Mouse (Mus musculus): ENCODE measurements at regions not wholly inside any gene's neighbourhood (a gene's known extent, or its start where the extent isn't known, plus 50 kb on each side); places are given as distances from the start of the nearest gene placed in this dataset.

DNA sequence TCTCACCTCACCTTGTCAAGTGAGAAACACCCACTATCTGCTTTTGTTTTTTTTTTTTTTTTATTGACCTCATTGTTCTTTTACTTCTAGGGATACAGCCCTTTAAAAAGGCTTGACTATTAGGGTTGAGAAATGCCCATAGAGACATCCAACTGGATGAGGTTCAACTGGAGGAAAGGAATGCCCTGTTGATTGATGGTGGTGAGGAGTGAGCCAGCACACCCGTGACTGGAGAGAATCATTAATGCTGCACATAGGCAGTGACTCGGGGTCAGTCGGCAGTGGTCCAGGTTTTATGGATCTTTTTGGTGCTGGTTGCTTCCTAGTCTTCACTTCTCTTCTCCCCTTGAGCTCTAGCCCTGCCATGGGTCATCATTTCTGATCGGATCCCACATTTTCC, 82.9 kb upstream of the Cryz start:
- no peak for ATAC-seq (replicated peaks in 1 of 2; ENCODE audit: insufficient read depth in 1 of 2, low FRiP score in 2 of 2, low TSS enrichment in 1 of 2, low read depth in 1 of 2, poor library complexity in 2 of 2, severe bottlenecking in 2 of 2)

GRCm38 (mm10) chr3:154510160-154510559, 86.4 kb upstream of the Cryz start:
- peak; percentile 11 to 38; a peak in 2 of 4 replicates for ATAC-seq (replicated peaks in 1 of 2; ENCODE audit: insufficient read depth in 1 of 2, low FRiP score in 2 of 2, low TSS enrichment in 1 of 2, low read depth in 1 of 2, poor library complexity in 2 of 2, severe bottlenecking in 2 of 2)

DNA sequence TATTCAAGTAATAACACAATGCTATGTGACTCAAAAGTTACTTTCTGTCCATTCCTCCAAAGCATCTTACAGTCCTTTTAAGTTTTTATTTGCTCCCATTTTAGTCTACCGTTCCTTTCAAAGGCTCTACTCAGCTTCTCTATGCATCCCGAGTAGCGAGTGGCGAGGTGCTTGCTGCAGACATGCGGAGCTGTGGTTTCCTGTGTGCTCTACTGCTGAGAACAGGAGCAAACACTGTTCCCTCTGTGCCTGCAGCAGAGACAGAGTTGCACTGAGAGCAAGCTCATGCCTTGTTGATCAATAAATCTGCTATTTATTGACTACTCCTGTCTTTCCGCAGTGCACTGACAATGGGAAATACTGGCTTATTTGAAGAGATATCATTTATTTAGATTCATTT, 87.1 kb upstream of the Cryz start:
- peak; percentile 60 to 80; a peak in 3 of 4 replicates for ATAC-seq (replicated peaks in 1 of 2; ENCODE audit: insufficient read depth in 1 of 2, low FRiP score in 2 of 2, low TSS enrichment in 1 of 2, low read depth in 1 of 2, poor library complexity in 2 of 2, severe bottlenecking in 2 of 2)

DNA sequence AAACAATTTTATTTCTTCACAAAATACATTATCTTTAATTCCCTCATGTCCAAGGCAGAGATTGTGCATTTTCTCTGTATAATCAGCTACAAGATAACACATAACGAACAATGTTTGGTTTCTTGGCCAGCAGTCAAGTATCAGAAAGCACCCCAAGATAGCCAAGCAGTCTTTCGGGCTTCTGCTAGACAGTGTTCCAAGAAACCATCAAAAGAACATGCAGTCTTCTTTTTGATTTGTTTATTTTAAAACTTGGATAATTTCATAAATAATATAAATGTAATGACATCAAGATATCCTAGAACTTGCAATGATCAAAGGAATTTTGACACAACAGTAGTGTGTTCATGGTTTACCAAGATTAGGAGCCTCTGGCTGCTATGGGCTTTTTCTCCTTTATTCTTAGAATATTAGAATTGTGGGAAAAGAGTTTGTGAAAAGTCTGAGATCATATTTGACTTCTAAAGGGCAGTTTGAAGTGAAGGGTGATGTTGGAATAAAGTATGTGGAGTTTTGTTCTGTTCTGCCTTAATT, 103.1 kb upstream of the Cryz start:
- ATAC-seq (replicated peaks in 1 of 2; ENCODE audit: insufficient read depth in 1 of 2, low FRiP score in 2 of 2, low TSS enrichment in 1 of 2, low read depth in 1 of 2, poor library complexity in 2 of 2, severe bottlenecking in 2 of 2) = no peak

GRCm38 (mm10) chr3:154472426-154472825, 124.1 kb upstream of the Cryz start:
- ATAC-seq (replicated peaks in 1 of 2; ENCODE audit: insufficient read depth in 1 of 2, low FRiP score in 2 of 2, low TSS enrichment in 1 of 2, low read depth in 1 of 2, poor library complexity in 2 of 2, severe bottlenecking in 2 of 2) = no peak

GRCm38 (mm10) chr3:154467581-154468374, 128.7 kb upstream of the Cryz start:
- no peak for ATAC-seq (replicated peaks in 1 of 2; ENCODE audit: insufficient read depth in 1 of 2, low FRiP score in 2 of 2, low TSS enrichment in 1 of 2, low read depth in 1 of 2, poor library complexity in 2 of 2, severe bottlenecking in 2 of 2)

GRCm38 (mm10) chr3:154458208-154458607, 127.7 kb upstream of the Lhx8 start:
- no peak for ATAC-seq (replicated peaks in 1 of 2; ENCODE audit: insufficient read depth in 1 of 2, low FRiP score in 2 of 2, low TSS enrichment in 1 of 2, low read depth in 1 of 2, poor library complexity in 2 of 2, severe bottlenecking in 2 of 2)

DNA sequence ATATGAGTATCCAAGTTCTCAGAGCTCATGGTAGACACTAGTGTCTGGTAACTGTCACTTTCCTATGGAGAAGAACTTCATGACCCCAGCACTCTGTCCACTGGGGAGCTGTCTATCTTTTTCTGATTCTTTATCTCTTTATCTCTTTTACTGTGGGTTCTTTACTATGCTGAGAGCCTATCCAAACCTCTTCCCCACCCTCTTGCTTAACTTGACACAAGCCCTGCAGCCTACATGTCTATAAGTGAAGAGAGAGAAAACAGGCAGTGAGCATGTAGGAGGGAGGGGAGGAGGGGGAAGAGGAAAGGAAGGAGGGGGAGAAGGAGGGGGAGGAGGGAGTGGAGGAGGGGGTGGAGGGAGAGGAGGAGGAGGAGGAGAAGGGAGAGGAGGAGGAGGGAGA, 122.6 kb upstream of the Lhx8 start:
- ATAC-seq (replicated peaks in 1 of 2; ENCODE audit: insufficient read depth in 1 of 2, low FRiP score in 2 of 2, low TSS enrichment in 1 of 2, low read depth in 1 of 2, poor library complexity in 2 of 2, severe bottlenecking in 2 of 2) = no peak

DNA sequence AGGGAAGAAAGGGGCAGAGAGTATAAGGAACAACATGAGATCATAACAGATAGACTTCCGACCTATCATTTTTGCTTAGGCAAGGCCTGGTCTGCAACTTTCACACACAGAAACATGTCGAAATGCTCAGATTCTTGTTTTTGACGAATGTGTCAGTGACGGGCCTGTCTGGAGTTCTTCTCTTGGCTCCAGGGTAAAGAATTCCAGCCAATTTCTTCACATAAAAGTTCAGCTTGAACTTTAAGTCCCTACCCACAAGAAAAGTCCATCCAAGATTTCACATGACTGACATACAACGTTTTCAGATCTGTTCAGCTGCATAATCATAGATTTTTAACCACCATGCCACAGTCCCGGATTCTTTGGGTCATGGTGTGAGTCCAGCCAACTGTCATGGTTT, 122.1 kb upstream of the Lhx8 start:
- no peak for ATAC-seq (replicated peaks in 1 of 2; ENCODE audit: insufficient read depth in 1 of 2, low FRiP score in 2 of 2, low TSS enrichment in 1 of 2, low read depth in 1 of 2, poor library complexity in 2 of 2, severe bottlenecking in 2 of 2)

DNA sequence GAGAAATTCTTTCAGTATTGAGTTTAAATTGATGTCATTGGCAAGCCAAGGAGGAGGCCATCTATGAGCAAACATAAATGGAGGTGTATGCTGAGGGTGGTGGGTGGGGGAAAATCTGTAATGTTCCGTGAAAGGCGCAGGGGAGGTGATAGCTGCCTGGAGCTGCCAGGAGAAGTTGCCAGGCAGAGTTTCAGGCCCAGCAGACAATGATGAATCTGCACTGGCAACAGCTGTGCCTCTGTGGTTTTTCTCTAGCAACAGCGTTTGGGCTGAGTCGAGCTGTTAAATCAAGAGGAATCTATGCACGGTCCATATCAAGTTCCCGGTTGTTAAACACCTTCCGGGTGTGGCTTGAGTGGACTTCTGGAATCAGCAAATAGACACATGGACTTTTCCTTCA, 120.7 kb upstream of the Lhx8 start:
- no peak for ATAC-seq (replicated peaks in 1 of 2; ENCODE audit: insufficient read depth in 1 of 2, low FRiP score in 2 of 2, low TSS enrichment in 1 of 2, low read depth in 1 of 2, poor library complexity in 2 of 2, severe bottlenecking in 2 of 2)

DNA sequence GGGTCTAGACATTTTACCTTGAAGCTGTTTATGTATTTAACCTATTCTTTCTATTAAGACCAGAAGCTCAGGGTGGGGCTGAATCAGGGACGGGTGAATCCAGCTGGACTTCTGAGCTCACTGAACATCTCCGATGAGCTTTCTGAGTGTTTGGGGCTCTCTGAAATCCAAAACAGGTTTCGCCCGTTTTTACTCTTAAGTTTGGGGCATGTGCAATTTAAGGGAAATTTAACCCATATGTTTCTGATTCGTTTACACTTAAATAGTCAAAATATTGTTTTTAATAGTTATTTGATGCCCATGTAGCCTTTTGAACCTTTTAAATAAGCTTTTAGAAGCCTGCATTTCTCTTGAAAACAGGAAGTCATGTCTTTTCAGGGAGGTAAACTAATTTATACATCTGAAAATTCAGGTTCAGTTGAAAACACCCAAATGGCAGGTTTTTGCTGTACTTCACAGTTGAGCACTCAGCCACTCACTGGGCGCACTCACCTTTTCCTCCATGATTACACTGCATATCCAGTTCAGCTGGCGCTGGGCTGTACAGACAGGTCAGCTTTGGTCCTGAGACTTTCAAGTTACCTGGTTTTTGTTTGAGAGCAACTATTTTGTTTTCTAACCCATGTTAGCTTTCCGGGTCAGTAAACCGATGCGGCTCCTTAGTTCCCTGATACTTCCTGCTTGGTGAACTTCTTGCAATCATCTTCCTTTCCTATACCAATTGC, 113.1 kb upstream of the Lhx8 start:
- ATAC-seq (replicated peaks in 1 of 2; ENCODE audit: insufficient read depth in 1 of 2, low FRiP score in 2 of 2, low TSS enrichment in 1 of 2, low read depth in 1 of 2, poor library complexity in 2 of 2, severe bottlenecking in 2 of 2) = no peak

- no peak for ATAC-seq (replicated peaks in 1 of 2; ENCODE audit: insufficient read depth in 1 of 2, low FRiP score in 2 of 2, low TSS enrichment in 1 of 2, low read depth in 1 of 2, poor library complexity in 2 of 2, severe bottlenecking in 2 of 2)
Measured at GRCm38 (mm10) chr3:154441454-154441853, 111.0 kb upstream of the Lhx8 start.

DNA sequence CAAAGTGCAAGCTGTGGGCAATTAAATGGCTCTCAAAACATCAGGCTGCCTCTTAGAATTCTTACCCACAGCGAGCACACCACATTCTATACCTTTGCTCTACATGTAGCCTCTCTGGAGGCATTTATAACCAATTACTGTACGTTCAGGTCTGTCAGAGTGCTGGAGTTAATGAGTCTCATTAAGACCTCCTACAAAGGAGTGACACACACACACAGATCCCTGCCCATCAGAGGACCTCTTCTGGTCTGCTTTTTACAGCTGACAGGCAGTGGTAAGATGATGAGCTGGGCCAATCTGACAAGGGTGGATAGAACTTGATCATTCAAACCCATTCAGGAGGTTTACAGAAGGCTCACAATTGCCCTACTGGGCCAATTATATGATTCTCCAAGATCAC, 110.4 kb upstream of the Lhx8 start:
- ATAC-seq (replicated peaks in 1 of 2; ENCODE audit: insufficient read depth in 1 of 2, low FRiP score in 2 of 2, low TSS enrichment in 1 of 2, low read depth in 1 of 2, poor library complexity in 2 of 2, severe bottlenecking in 2 of 2) = no peak

GRCm38 (mm10) chr3:154430856-154431255, 100.4 kb upstream of the Lhx8 start:
- no peak for ATAC-seq (replicated peaks in 1 of 2; ENCODE audit: insufficient read depth in 1 of 2, low FRiP score in 2 of 2, low TSS enrichment in 1 of 2, low read depth in 1 of 2, poor library complexity in 2 of 2, severe bottlenecking in 2 of 2)

GRCm38 (mm10) chr3:154429666-154430065, 99.2 kb upstream of the Lhx8 start:
- ATAC-seq (replicated peaks in 1 of 2; ENCODE audit: insufficient read depth in 1 of 2, low FRiP score in 2 of 2, low TSS enrichment in 1 of 2, low read depth in 1 of 2, poor library complexity in 2 of 2, severe bottlenecking in 2 of 2) = no peak

DNA sequence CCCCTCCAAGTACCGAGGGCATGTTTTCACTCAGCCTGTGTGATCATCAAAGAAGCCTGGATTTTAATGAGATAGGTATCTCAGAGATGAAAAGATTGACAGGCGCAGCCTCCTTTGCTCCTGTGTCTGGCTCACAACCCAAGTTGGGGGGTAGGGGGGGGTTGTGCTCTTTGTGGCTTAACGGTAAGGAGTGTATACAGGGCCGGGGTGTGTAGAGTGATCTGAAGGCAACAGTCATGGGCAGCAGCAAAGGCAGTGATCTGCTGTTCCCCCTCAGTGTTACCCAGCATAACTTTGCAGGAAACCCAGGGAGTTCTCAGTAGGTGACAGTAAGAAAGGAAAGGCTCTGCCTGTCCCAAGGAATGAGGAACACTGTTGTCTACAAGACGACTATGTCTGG, 94.1 kb upstream of the Lhx8 start:
- no peak for ATAC-seq (replicated peaks in 1 of 2; ENCODE audit: insufficient read depth in 1 of 2, low FRiP score in 2 of 2, low TSS enrichment in 1 of 2, low read depth in 1 of 2, poor library complexity in 2 of 2, severe bottlenecking in 2 of 2)

DNA sequence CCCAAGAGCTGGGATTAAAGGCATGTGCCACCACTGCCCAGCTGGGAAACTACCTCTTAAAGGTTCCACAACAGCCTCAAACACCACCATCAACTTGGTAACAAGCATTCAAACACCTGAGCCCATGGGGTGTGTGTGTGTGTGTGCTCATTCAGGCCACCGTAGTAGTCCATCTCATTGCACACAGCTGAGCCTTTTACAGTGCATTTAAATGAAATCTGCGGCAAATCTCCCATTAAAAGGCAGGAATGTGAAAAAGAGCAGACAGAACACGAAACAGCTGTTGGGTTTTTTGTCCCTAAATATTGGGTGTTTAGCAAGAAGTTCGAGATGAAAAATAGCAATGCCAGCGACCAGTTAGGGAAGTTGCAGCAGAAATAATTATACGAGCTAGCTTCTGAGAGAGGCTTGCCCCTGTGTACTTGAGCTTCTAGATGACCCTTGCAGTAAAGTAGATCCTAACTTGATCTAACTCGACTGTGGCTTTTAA, 91.0 kb upstream of the Lhx8 start:
- ATAC-seq (replicated peaks in 1 of 2; ENCODE audit: insufficient read depth in 1 of 2, low FRiP score in 2 of 2, low TSS enrichment in 1 of 2, low read depth in 1 of 2, poor library complexity in 2 of 2, severe bottlenecking in 2 of 2) = no peak

DNA sequence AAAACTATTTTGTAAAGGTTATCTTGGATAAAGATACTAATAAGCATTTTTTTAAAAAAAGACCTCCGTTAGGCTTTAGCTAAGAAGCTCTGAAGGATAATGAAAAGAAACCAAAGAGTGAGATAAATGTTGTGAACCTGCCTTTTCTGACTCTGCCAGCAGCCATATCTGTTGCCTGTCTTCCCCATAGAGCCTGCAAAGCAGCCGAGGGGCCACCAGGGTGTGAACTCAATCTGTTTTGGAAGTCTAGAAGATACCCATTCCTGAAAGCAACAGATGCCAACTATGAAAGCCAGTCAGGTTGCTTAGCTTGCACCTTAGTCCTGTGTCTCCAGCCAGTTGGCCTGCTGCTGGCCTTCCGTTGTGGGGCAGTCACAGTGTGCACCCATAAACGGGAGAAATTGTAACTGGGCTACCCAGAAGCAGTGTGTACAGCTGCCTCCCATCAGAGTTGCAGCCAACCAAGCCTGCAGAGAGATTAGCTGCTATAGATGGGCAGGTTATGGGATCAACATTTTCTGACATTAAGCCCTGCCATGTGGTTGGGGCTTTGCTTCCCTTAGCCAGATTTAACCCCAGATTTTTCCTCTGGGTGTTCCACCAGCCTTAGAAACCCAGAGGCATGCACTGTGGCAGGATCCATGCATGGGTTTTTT, 87.8 kb upstream of the Lhx8 start:
- ATAC-seq (replicated peaks in 1 of 2; ENCODE audit: insufficient read depth in 1 of 2, low FRiP score in 2 of 2, low TSS enrichment in 1 of 2, low read depth in 1 of 2, poor library complexity in 2 of 2, severe bottlenecking in 2 of 2) = no peak

Measured in hematopoietic stem cell, adult 5-6 weeks (primary cell).